Mouse (Mus musculus) cortical plate, adult 2 months (tissue): ENCODE data around the gene Cwh43.

Experiments
- CTCF ChIP-seq: fragments of 200-500 bp; IDR thresholded peaks from 2 replicates; pipeline ENCODE4 v1.5.1; 2011; ENCODE audit warnings: mild to moderate bottlenecking, control low read depth, low read length; ENCODE audit not compliant: insufficient read depth; ENCODE audit errors: extremely low read depth
- POLR2A ChIP-seq: fragments of 200-500 bp; IDR thresholded peaks from 2 replicates; pipeline ENCODE4 v1.6.1; 2011; ENCODE audit warnings: mild to moderate bottlenecking, low read length, control low read depth; ENCODE audit not compliant: insufficient read depth; ENCODE audit errors: extremely low read depth

GRCm38 (mm10) chr5:73450276-73450675 lies 44.4 kb downstream of the Cwh43 start:
- TF ChIP-seq POLR2A (no peak), CTCF (no peak)
